Mouse (Mus musculus): ENCODE results near the gene Rwdd4a.

Gene Rwdd4a

DNA sequence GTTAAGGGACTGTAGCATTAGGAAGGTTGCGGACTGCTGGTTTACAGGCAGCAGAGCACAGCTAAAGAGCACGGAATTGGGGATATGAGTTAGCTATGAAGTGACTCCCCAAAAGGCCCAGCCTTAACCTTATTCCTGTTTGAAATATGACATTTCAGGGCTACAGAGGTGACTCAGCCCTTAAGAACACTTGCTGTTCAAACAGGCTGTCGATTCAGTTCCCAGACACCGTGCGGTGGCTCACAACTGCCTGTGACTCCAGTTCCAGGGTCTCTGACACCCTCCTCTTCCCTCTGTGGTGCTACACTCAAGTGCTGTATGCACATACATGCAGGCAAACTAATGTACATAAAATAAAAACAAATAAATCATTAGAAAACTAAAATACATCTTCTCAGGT, 55.2 kb downstream of the Rwdd4a start:
- no peak for DNase-seq (ENCODE audit: low spot score)

DNA sequence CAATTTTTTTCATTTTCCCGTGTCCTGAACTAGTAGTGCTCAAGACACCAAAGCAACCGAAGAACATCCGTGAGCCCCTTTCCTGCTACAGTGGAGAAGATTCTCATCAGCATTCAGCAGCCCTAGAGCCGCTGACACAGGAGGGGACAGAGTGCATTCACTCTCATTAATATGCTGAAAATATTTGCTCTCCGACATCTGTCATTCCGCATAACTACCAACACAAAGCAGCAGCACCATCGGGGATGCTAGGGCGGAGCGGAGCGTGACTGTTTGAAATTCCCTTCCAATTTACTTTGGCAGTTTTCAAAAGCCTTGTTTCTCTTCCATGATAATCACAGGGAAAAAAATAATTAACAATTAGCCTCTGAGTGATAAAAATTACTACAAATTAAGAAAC, 56.9 kb downstream of the Rwdd4a start:
- no peak for DNase-seq (ENCODE audit: low spot score)

DNA sequence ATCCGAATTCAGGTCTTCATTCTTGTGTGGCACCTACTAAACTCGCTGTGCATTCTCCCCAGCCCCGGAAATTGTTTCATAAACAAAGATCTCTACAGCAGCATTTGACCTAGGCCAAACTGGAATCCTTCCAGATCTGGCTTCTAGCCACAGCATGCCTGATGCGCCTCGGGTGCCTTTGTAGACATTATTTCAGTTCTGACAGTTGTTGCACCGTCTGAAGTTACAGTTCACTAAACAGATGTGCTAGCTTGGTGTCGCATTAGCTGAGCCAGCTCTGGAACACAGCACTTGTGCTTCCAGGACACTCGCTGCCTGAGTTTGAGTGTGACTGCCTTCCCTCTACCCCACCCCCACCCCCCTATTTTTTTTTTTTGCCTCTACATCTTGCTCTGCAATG, 67.2 kb downstream of the Rwdd4a start:
- DNase-seq (ENCODE audit: low spot score): no peak
